Mouse (Mus musculus) CH12.LX (cell line): ENCODE measurements at regions not wholly inside any gene's neighbourhood (a gene's known extent, or its start where the extent isn't known, plus 50 kb on each side); places are given as distances from the start of the nearest gene placed in this dataset.

Experiments
- CHD1 ChIP-seq: IDR thresholded peaks from 2 replicates; pipeline ENCODE4 v1.6.1; 2012; ENCODE audit warnings: low read depth, low read length, improper control_type of control experiment, inconsistent platforms
- CTCF ChIP-seq, 2 experiments: IDR thresholded peaks in 1 of 2; conservative IDR thresholded peaks in 1 of 2; 2 replicates each; pipeline ENCODE4 v1.5.1; 2011 to 2012; ENCODE audit warnings: low read depth in 2 of 2, low read length in 2 of 2, improper control_type of control experiment in 1 of 2, inconsistent platforms in 1 of 2, mild to moderate bottlenecking in 1 of 2, moderate library complexity in 1 of 2
- EP300 ChIP-seq: IDR thresholded peaks from 2 replicates; pipeline ENCODE4 v1.6.1; 2011; ENCODE audit warnings: low read length, improper control_type of control experiment
- HCFC1 ChIP-seq: IDR thresholded peaks from 2 replicates; pipeline ENCODE4 v1.6.1; 2012; ENCODE audit warnings: low read depth, mild to moderate bottlenecking, inconsistent platforms, low read length, improper control_type of control experiment
- MAFK ChIP-seq: IDR thresholded peaks from 2 replicates; pipeline ENCODE4 v1.6.1; 2011; ENCODE audit warnings: low read length, improper control_type of control experiment; ENCODE audit not compliant: insufficient replicate concordance
- MEF2A ChIP-seq: IDR thresholded peaks from 2 replicates; pipeline ENCODE4 v1.6.1; 2014; ENCODE audit warnings: low read depth, mild to moderate bottlenecking, inconsistent platforms, low read length, improper control_type of control experiment, borderline replicate concordance
- POLR2A ChIP-seq: IDR thresholded peaks from 2 replicates; pipeline ENCODE4 v1.6.1; 2011; ENCODE audit warnings: low read depth, mild to moderate bottlenecking, improper control_type of control experiment, low read length
- RAD21 ChIP-seq: IDR thresholded peaks from 2 replicates; pipeline ENCODE4 v1.6.1; 2011; ENCODE audit warnings: low read depth, mild to moderate bottlenecking, low read length, improper control_type of control experiment, moderate library complexity
- SMC3 ChIP-seq: IDR thresholded peaks from 2 replicates; pipeline ENCODE4 v1.6.1; 2011; ENCODE audit warnings: low read depth, low read length, improper control_type of control experiment
- USF1 ChIP-seq: IDR thresholded peaks from 2 replicates; pipeline ENCODE4 v1.6.1; 2014; ENCODE audit warnings: low read depth, mild to moderate bottlenecking, inconsistent platforms, low read length, improper control_type of control experiment
- ZNF384 ChIP-seq: IDR thresholded peaks from 2 replicates; pipeline ENCODE4 v1.6.1; 2012; ENCODE audit warnings: low read depth, low read length, improper control_type of control experiment, inconsistent platforms

DNA sequence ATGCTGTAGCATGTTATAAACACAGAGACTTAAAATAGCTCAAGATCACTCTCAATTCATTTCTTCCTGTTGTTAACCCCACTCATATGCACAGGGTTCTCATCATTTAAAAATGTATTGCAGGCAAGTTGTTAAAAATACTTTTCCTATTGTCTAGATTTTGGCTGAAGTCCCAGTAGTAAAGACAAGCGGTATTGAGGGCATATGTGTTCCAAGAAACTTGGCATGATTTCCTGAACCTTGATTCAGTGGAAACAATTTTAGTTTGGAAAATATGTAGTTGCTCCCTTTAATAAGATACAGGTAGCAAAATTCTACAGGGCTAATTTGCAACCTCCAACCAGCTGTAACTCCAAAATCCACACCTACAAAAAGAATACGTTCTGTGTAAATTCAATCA, 315.5 kb downstream of the 1700009N14Rik start:
- TF ChIP-seq CTCF (conservative IDR thresholded peaks at IDR 0.05 in 1 of 2, IDR thresholded peaks at IDR 0.05 in 1 of 2; ENCODE audit: low read depth in 2 of 2, low read length in 2 of 2) = no peak
- no peak for TF ChIP-seq MAFK
- TF ChIP-seq MEF2A = no peak
- no peak for TF ChIP-seq USF1
- no peak for TF ChIP-seq CHD1
- no peak for TF ChIP-seq ZNF384
- no peak for TF ChIP-seq RAD21
- no peak for TF ChIP-seq POLR2A
- TF ChIP-seq EP300 = no peak
- TF ChIP-seq SMC3 = no peak
- TF ChIP-seq HCFC1 = no peak
